Mouse (Mus musculus): ENCODE results near the gene Elmod2. TPM values are rescaled to one million over a fixed set of nuclear protein-coding genes. Genes with fewer than 3 reads are reported as not detected.

Elmod2 gene
- polyA plus RNA-seq (2012; rRNA removed), result 3.6 and 4.1 TPM in 2 replicates

DNA sequence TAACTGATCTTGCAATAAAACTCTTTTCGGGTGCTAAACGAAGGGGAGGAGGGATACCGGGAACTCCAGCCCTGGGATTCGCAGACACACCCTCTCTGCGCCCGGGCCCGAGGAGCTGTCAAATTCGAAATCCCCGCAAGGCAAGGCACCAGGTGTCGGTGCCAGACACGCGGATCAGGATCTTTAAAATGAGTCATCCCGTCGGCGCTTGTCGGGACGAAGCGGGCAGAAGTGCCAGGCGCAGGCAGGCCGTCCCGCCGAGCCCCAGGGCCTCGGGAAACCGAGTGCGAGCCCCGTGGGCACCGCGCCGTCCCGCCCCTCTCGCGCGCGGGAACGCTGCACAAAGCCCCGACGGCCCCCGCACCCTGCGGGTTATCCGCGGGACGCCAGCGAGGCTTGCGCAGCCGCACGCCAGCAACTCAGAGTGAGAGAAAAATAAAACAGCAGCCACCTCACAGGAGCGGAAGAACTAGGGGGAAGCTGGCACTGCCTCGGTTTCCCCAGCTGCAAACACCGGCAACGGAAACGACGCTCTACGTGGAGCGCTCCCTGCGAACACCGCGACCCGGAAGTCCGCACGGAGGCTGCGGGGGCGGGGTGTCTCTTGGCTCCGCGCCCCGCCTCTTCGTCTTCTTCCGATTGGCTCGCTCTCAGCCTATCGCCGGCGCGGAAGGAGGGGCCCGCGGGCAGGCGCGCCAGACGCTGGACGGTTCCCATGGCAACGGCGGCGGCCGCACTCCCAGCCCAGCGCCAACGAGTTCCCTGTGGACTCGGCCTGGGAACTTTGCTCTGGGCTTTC is at the start of gene Elmod2:
Gene Elmod2, minus strand, starts transcription at position 588 of the 799 bp plus-strand sequence.
- Histone ChIP-seq H3K27ac (ENCODE audit: insufficient read depth, low read depth, low read length) (peak within 1 kb of the TSS; percentile 72; the same call in 1 of the 2 replicates), H3K36me3 (ENCODE audit: control insufficient read depth, insufficient read depth, low read length) (no peaks in the 10 kb centered on the region), H3K27me3 (replicated peaks; ENCODE audit: control insufficient read depth, insufficient read depth, low read length) (no peaks in the 10 kb centered on the region), H3K4me3 (ENCODE audit: insufficient read depth, low read depth, low read length) (peak within 1 kb of the TSS; percentile 99), H3K4me1 (ENCODE audit: control insufficient read depth, insufficient read depth, low read length) (peaks cover 5% of the 10 kb centered on the region; the same call in 1 of the 2 replicates)
- WGBS, result under 1% methylated on average over 85 of the region's 85 CpGs
- TF ChIP-seq POLR2A (IDR thresholded peaks at IDR 0.05; ENCODE audit: low read depth, low read length), result peak; percentile 61
- no peak for TF ChIP-seq CTCF (conservative IDR thresholded peaks at IDR 0.05; ENCODE audit: insufficient read depth, insufficient read length, low read depth, low read length)
- DNase-seq, result peak; percentile 99

GRCm38 (mm10) chr8:83381016-83381415 is 48.7 kb upstream of the Elmod2 start:
- Histone ChIP-seq H3K4me3 (ENCODE audit: insufficient read depth, low read depth, low read length) (no peak overlapping the region), H3K27ac (ENCODE audit: insufficient read depth, low read depth, low read length) (no peak overlapping the region), H3K27me3 (replicated peaks; ENCODE audit: control insufficient read depth, insufficient read depth, low read length) (no peaks in the 10 kb centered on the region), H3K4me1 (ENCODE audit: control insufficient read depth, insufficient read depth, low read length) (no peaks in the 10 kb centered on the region), H3K36me3 (ENCODE audit: control insufficient read depth, insufficient read depth, low read length) (no peaks in the 10 kb centered on the region)
- DNase-seq, result no peak
- 84% methylated on average over 2 of the region's 2 CpGs for WGBS
- TF ChIP-seq POLR2A (IDR thresholded peaks at IDR 0.05; ENCODE audit: low read depth, low read length) (no peak), CTCF (conservative IDR thresholded peaks at IDR 0.05; ENCODE audit: insufficient read depth, insufficient read length, low read depth, low read length) (no peak)

GRCm38 (mm10) chr8:83380141-83380540 is 47.9 kb upstream of the Elmod2 start:
- no peak overlapping the region for H3K27ac ChIP-seq (ENCODE audit: insufficient read depth, low read depth, low read length)

GRCm38 (mm10) chr8:83377231-83377630 is 44.9 kb upstream of the Elmod2 start:
- no peak for DNase-seq
- Histone ChIP-seq H3K27ac (ENCODE audit: insufficient read depth, low read depth, low read length) (no peak overlapping the region), H3K4me1 (ENCODE audit: control insufficient read depth, insufficient read depth, low read length) (no peaks in the 10 kb centered on the region), H3K36me3 (ENCODE audit: control insufficient read depth, insufficient read depth, low read length) (no peaks in the 10 kb centered on the region), H3K4me3 (ENCODE audit: insufficient read depth, low read depth, low read length) (no peak overlapping the region), H3K27me3 (replicated peaks; ENCODE audit: control insufficient read depth, insufficient read depth, low read length) (no peaks in the 10 kb centered on the region)
- TF ChIP-seq CTCF (conservative IDR thresholded peaks at IDR 0.05; ENCODE audit: insufficient read depth, insufficient read length, low read depth, low read length), result no peak
- TF ChIP-seq POLR2A (IDR thresholded peaks at IDR 0.05; ENCODE audit: low read depth, low read length), result no peak

More at GRCm38 (mm10) chr8:83380141-83380540, 47.9 kb upstream of the Elmod2 start:
- TF ChIP-seq POLR2A (IDR thresholded peaks at IDR 0.05; ENCODE audit: low read depth, low read length), result no peak
- no peak for TF ChIP-seq CTCF (conservative IDR thresholded peaks at IDR 0.05; ENCODE audit: insufficient read depth, insufficient read length, low read depth, low read length)
- H3K36me3 ChIP-seq (ENCODE audit: control insufficient read depth, insufficient read depth, low read length), result no peaks in the 10 kb centered on the region
- DNase-seq, result no peak
- H3K4me3 ChIP-seq (ENCODE audit: insufficient read depth, low read depth, low read length), result no peak overlapping the region
- H3K4me1 ChIP-seq (ENCODE audit: control insufficient read depth, insufficient read depth, low read length), result no peaks in the 10 kb centered on the region
- 67% methylated on average over 4 of the region's 4 CpGs for WGBS
- H3K27me3 ChIP-seq (replicated peaks; ENCODE audit: control insufficient read depth, insufficient read depth, low read length), result no peaks in the 10 kb centered on the region

DNA sequence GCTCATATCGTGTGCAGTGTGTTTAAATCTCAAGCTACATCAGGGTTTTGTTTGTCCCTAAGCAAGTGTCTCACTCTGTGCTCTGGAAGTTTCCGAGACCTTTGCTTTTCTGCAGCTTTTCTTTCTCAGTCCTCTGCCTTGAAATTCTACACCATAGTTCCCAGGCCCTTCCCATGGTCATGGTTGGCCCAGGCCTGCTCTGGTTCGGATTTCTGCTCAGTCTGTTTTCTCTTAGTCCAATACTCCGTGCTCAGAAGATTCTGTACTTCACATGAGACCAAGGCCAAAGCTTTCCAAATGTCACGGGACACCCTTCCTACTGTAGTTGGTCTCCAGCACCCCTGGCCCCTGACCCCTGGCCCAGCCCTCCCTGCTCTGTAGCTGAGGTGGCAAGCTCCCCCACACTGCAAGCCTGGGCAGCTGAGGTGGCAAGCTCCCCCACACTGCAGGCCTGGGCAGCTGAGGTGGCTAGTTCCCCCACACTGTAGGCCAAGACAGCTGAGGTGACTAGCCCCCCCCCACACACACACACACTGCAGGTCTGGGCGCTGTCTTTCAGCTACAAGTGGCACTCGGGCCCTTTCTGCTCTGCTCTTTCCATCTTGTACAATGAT is 31.0 kb upstream of the Elmod2 start:
- 61% methylated on average over 7 of the region's 7 CpGs for WGBS

DNA sequence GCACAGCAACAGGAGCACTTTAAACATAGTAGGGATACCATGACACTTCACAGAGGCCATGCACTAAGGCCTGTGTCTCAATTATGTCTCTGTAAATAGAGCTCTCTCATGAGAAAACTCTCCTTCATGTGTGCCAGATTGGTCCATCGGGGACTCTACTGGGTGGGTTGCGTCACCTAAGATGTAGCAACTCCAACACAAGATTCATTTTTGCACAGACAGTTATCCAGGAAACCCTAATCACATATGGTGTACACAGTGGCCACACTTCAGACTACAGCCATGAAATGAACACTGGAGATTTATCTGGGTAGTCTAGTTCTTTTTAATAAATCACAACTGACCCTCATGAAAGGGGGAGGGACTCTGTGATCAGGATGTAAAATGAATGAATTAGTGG is 19.0 kb upstream of the Elmod2 start:
- H3K27ac ChIP-seq (ENCODE audit: insufficient read depth, low read depth, low read length), result no peak overlapping the region
- no peaks in the 10 kb centered on the region for H3K4me1 ChIP-seq (ENCODE audit: control insufficient read depth, insufficient read depth, low read length)
- no peaks in the 10 kb centered on the region; the same call in 1 of the 2 replicates for H3K27me3 ChIP-seq (replicated peaks; ENCODE audit: control insufficient read depth, insufficient read depth, low read length)
- 90% methylated on average over 2 of the region's 2 CpGs for WGBS
- TF ChIP-seq CTCF (conservative IDR thresholded peaks at IDR 0.05; ENCODE audit: insufficient read depth, insufficient read length, low read depth, low read length) (no peak), POLR2A (IDR thresholded peaks at IDR 0.05; ENCODE audit: low read depth, low read length) (no peak)
- H3K36me3 ChIP-seq (ENCODE audit: control insufficient read depth, insufficient read depth, low read length), result no peaks in the 10 kb centered on the region
- no peak overlapping the region for H3K4me3 ChIP-seq (ENCODE audit: insufficient read depth, low read depth, low read length)
- DNase-seq, result no peak

More for the DNA sequence above, 31.0 kb upstream of the Elmod2 start:
- DNase-seq, result no peak
- no peak for TF ChIP-seq CTCF (conservative IDR thresholded peaks at IDR 0.05; ENCODE audit: insufficient read depth, insufficient read length, low read depth, low read length)
- no peak for TF ChIP-seq POLR2A (IDR thresholded peaks at IDR 0.05; ENCODE audit: low read depth, low read length)
- Histone ChIP-seq H3K36me3 (ENCODE audit: control insufficient read depth, insufficient read depth, low read length) (no peaks in the 10 kb centered on the region), H3K4me3 (ENCODE audit: insufficient read depth, low read depth, low read length) (no peak overlapping the region), H3K27ac (ENCODE audit: insufficient read depth, low read depth, low read length) (no peak overlapping the region), H3K4me1 (ENCODE audit: control insufficient read depth, insufficient read depth, low read length) (no peaks in the 10 kb centered on the region), H3K27me3 (replicated peaks; ENCODE audit: control insufficient read depth, insufficient read depth, low read length) (no peaks in the 10 kb centered on the region; the same call in 1 of the 2 replicates)

GRCm38 (mm10) chr8:83348263-83348662 is 16.0 kb upstream of the Elmod2 start, which contains the start of gene Mgat4d:
Mgat4d (plus strand) TSS chr8:83348471.
- WGBS, result 78% methylated on average over 18 of the region's 18 CpGs
- no peaks in the 10 kb centered on the region; the same call in 1 of the 2 replicates for H3K27me3 ChIP-seq (replicated peaks; ENCODE audit: control insufficient read depth, insufficient read depth, low read length)
- no peak within 1 kb of the TSS for H3K4me3 ChIP-seq (ENCODE audit: insufficient read depth, low read depth, low read length)
- TF ChIP-seq POLR2A (IDR thresholded peaks at IDR 0.05; ENCODE audit: low read depth, low read length) (no peak), CTCF (conservative IDR thresholded peaks at IDR 0.05; ENCODE audit: insufficient read depth, insufficient read length, low read depth, low read length) (no peak)
- H3K36me3 ChIP-seq (ENCODE audit: control insufficient read depth, insufficient read depth, low read length), result no peaks in the 10 kb centered on the region
- no peaks in the 10 kb centered on the region for H3K4me1 ChIP-seq (ENCODE audit: control insufficient read depth, insufficient read depth, low read length)
- DNase-seq, result no peak
- no peak within 1 kb of the TSS for H3K27ac ChIP-seq (ENCODE audit: insufficient read depth, low read depth, low read length)

Data from kidney, adult 2 months (tissue).